Mouse (Mus musculus): ENCODE results near the gene Immt.

- TF ChIP-seq CTCF (IDR thresholded peaks at IDR 0.05) = no peak
- no peak for TF ChIP-seq EP300 (IDR thresholded peaks at IDR 0.05)
Measured at GRCm38 (mm10) chr6:71788348-71788747, 42.8 kb upstream of the Immt start.

Measured in lung, postnatal 0 days (tissue).